Mouse (Mus musculus) heart, adult 2 months (tissue): ENCODE measurements around the gene Popdc2. TPM values are rescaled to one million over a fixed set of nuclear protein-coding genes. Genes with fewer than 3 reads are reported as not detected.
A peak's percentile ranks its signal among the peaks of the same experiment; 100 is the strongest.

Experiments
- DNase-seq, 2 experiments: peaks; one replicate each; pipeline ENCODE4 v3.0.0; 2021
- H3K27ac ChIP-seq: fragments of 200-600 bp; 2 replicates; pipeline ENCODE4 v1.8.1; 2022
- H3K27me3 ChIP-seq: fragments of 200-500 bp; 2 replicates; pipeline ENCODE4 v1.6.1; 2012; ENCODE audit warnings: mild to moderate bottlenecking, low read length, inconsistent platforms, mixed read lengths; ENCODE audit not compliant: control insufficient read depth, insufficient read depth
- H3K36me3 ChIP-seq: fragments of 200-500 bp; 2 replicates; pipeline ENCODE4 v1.6.1; 2012; ENCODE audit warnings: low read length, inconsistent platforms; ENCODE audit not compliant: control insufficient read depth, insufficient read depth
- H3K4me1 ChIP-seq: fragments of 200-500 bp; 2 replicates; pipeline ENCODE4 v1.6.1; 2011; ENCODE audit warnings: low read length; ENCODE audit not compliant: control insufficient read depth, insufficient read depth
- H3K4me3 ChIP-seq: fragments of 200-600 bp; 2 replicates; pipeline ENCODE4 v1.8.1; 2022
- H3K79me2 ChIP-seq: fragments of 200-500 bp; replicated peaks from 2 replicates; pipeline ENCODE4 v1.6.1; 2012; ENCODE audit warnings: mild to moderate bottlenecking, inconsistent platforms, low read length, moderate library complexity, mixed read lengths; ENCODE audit not compliant: control insufficient read depth, insufficient read depth
- H3K9ac ChIP-seq: fragments of 200-500 bp; 2 replicates; pipeline ENCODE4 v1.6.1; 2012; ENCODE audit warnings: low read depth, mild to moderate bottlenecking, control low read depth, inconsistent platforms, low read length, mixed read lengths
- CTCF ChIP-seq: fragments of 200-600 bp; IDR thresholded peaks from 2 replicates; pipeline ENCODE4 v1.8.1; 2022; ENCODE audit warnings: antibody characterized with exemption, mild to moderate bottlenecking, moderate library complexity
- EP300 ChIP-seq: fragments of 200-500 bp; IDR thresholded peaks from 2 replicates; pipeline ENCODE4 v1.6.1; 2011; ENCODE audit warnings: low read depth, low read length, control low read depth; ENCODE audit not compliant: insufficient read depth
- POLR2A ChIP-seq: fragments of 200-500 bp; IDR thresholded peaks from 2 replicates; pipeline ENCODE4 v1.6.1; 2011; ENCODE audit warnings: mild to moderate bottlenecking, low read depth, low read length, control low read depth; ENCODE audit not compliant: insufficient read depth
- WGBS: fragments of 180-500 bp; shearing (Covaris S2); methylation state at CpG from one replicate; pipeline ENCODE4 v1.1.7; 2018; 5-methylcytosine and 5-hydroxymethylcytosine counted together
- intact Hi-C: fragments of 180-260 bp; cut with DNase I; formaldehyde crosslinking; loops from one replicate; pipeline ENCODE4 v1.15.1; 2025
- polyA plus RNA-seq: library from polyadenylated mRNA; depleted of rRNA; stranded (reverse); fragments of >200 nt; gene quantifications from 2 replicates; pipeline ENCODE4 v1.2.3, GENCODE M21; 2012
- total RNA-seq, 2 experiments: library from RNA; stranded (reverse); gene quantifications; 2 replicates each; pipeline ENCODE4 v1.2.3; 2021

The Popdc2 gene
- total and polyA plus RNA-seq, 3 experiments = 462 to 695 (median 476) TPM

- H3K79me2 ChIP-seq = no peaks in the 10 kb centered on the region
- TF ChIP-seq POLR2A = no peak
- no peak for TF ChIP-seq EP300
- TF ChIP-seq CTCF = no peak
- H3K36me3 ChIP-seq = no peaks in the 10 kb centered on the region; the same call in 1 of the 2 replicates
- intact Hi-C loops = no loop called here
- H3K9ac ChIP-seq = no peak overlapping the region
- H3K27ac ChIP-seq = no peak overlapping the region
- no peaks in the 10 kb centered on the region for H3K27me3 ChIP-seq
- no peak overlapping the region for H3K4me3 ChIP-seq
- WGBS = 44% methylated on average over 6 of the region's 6 CpGs
- DNase-seq = no peak
- H3K4me1 ChIP-seq = peaks cover 8% of the 10 kb centered on the region
Observed at GRCm38 (mm10) chr16:38379088-38379487, 17.1 kb downstream of the Popdc2 start.

DNA sequence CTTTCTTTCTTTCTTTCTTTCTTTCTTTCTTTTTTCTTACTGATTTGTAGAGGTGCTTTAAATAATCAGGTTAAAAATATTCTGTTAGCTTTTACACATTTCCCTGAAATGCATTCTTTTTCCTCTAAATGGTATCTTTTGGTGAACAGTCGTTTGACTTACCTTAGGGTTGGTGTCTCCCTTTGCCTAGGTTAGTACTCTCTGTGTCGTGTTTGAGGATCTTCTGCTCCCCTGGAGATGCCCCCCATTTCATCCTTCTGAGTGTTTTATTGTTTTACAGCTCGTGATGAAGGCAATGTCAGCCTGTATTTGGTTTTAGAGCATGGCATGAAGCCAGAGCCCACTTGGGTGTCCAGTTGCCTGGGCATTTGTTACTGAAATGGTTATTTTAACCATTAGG lies 17.5 kb downstream of the Popdc2 start:
- Histone ChIP-seq H3K27ac (no peak overlapping the region), H3K79me2 (no peaks in the 10 kb centered on the region), H3K36me3 (no peaks in the 10 kb centered on the region; the same call in 1 of the 2 replicates), H3K27me3 (no peaks in the 10 kb centered on the region), H3K4me3 (no peak overlapping the region), H3K4me1 (peaks cover 8% of the 10 kb centered on the region), H3K9ac (no peak overlapping the region)
- intact Hi-C loops = no loop called here
- WGBS = 66% methylated on average over 3 of the region's 3 CpGs
- DNase-seq = no peak
- TF ChIP-seq EP300 (no peak), CTCF (no peak), POLR2A (no peak)

DNA sequence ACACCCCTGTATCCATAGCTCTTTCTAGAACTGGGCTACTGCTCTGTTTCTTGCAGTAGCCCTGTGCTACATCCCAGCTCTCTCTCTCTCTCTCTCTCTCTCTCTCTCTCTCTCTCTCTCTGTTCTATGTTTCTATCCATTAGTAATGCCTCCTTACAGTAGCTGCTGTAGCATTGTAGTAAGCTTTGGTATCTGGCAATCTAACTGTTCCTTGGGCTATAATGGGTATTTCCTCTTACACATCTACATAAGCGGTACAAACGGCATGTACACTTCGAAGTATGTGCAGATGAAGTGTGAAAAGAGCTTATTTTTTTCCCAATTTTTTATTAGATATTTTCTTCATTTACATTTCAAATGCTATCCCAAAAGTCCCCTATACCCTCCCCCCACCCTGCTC lies 17.9 kb downstream of the Popdc2 start:
- H3K9ac ChIP-seq = no peak overlapping the region
- 89% methylated on average over 3 of the region's 3 CpGs for WGBS
- H3K4me3 ChIP-seq = no peak overlapping the region
- intact Hi-C loops = no loop called here
- no peaks in the 10 kb centered on the region for H3K27me3 ChIP-seq
- no peaks in the 10 kb centered on the region for H3K79me2 ChIP-seq
- no peaks in the 10 kb centered on the region; the same call in 1 of the 2 replicates for H3K36me3 ChIP-seq
- H3K4me1 ChIP-seq = peaks cover 6% of the 10 kb centered on the region
- TF ChIP-seq CTCF (no peak), POLR2A (no peak), EP300 (no peak)
- no peak for DNase-seq
- no peak overlapping the region for H3K27ac ChIP-seq

DNA sequence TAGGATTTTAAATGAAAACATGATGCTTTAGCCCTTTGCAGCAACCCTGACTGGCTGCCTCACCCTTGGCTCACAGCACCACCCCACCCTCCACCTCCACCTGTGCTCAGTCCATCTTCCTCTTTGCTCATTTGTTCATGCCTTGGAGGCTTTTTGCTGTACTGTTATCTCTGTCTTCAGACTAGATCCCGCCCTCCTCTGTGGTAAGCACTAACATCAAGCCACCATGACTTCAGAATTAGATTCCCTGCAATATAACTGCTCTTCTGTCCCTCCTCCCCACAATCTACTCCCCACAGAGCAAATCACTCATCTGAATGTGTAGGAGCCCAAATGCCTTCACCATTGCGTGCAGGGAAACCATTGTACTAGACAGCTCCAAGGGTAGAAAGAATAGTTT lies 21.7 kb downstream of the Popdc2 start:
- WGBS = 92% methylated on average over 2 of the region's 2 CpGs
- Histone ChIP-seq H3K9ac (no peak overlapping the region), H3K4me3 (no peak overlapping the region), H3K4me1 (no peaks in the 10 kb centered on the region), H3K27ac (no peak overlapping the region), H3K27me3 (no peaks in the 10 kb centered on the region), H3K79me2 (no peaks in the 10 kb centered on the region), H3K36me3 (no peaks in the 10 kb centered on the region)
- peak in 1 of 2 experiments; percentile 10 for DNase-seq
- TF ChIP-seq POLR2A = no peak
- intact Hi-C loops = no loop called here

DNA sequence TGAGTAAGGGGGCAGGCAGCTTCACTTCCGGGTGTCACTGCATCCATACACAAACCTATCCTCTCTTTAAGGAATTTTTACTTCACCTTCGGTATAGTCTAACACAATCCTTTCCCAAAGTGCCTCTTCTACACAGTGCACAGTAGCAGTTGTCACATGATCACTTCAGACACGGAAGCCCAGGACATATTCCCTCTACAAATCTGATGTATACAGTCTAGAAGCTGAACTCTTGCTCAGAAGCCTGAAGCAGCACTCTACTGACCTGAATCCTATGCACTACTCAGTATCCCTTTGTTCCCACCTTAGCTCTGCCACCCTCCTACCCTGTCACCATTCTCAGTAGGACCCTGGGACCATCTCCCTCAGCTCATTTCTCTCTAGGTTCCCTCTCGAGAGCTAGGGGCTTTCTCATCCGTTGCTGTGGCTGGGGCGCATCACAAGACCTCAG lies 23.2 kb downstream of the Popdc2 start:
- intact Hi-C loops = no loop called here
- DNase-seq = no peak
- no peak overlapping the region for H3K9ac ChIP-seq
- H3K27ac ChIP-seq = no peak overlapping the region
- no peaks in the 10 kb centered on the region for H3K79me2 ChIP-seq
- H3K27me3 ChIP-seq = no peaks in the 10 kb centered on the region
- no peak overlapping the region for H3K4me3 ChIP-seq
- WGBS = 84% methylated on average over 6 of the region's 6 CpGs
- TF ChIP-seq POLR2A = no peak
- TF ChIP-seq CTCF = no peak
- no peak for TF ChIP-seq EP300
- no peaks in the 10 kb centered on the region for H3K36me3 ChIP-seq
- no peaks in the 10 kb centered on the region for H3K4me1 ChIP-seq

GRCm38 (mm10) chr16:38385700-38386099 lies 23.7 kb downstream of the Popdc2 start:
- H3K9ac ChIP-seq = no peak overlapping the region
- intact Hi-C loops = no loop called here
- H3K36me3 ChIP-seq = no peaks in the 10 kb centered on the region
- 89% methylated on average over 4 of the region's 4 CpGs for WGBS
- H3K4me3 ChIP-seq = no peak overlapping the region
- H3K4me1 ChIP-seq = no peaks in the 10 kb centered on the region
- H3K79me2 ChIP-seq = no peaks in the 10 kb centered on the region
- H3K27me3 ChIP-seq = no peaks in the 10 kb centered on the region
- no peak for TF ChIP-seq CTCF
- TF ChIP-seq POLR2A = no peak
- no peak for TF ChIP-seq EP300
- H3K27ac ChIP-seq = no peak overlapping the region
- DNase-seq = no peak
